Mouse (Mus musculus): ENCODE data around the gene Msx3. TPM values are rescaled to one million over a fixed set of nuclear protein-coding genes. Genes with fewer than 3 reads are reported as not detected.

Msx3 gene
- polyA plus RNA-seq (2021; fragmentation: Nextera tagmentation): not detected in 2 replicates
- long read RNA-seq, experiment 1: 0 reads
- long read RNA-seq, experiment 2: 0 reads

GRCm38 (mm10) chr7:140048361-140049114 is at the start of gene Msx3:
Msx3 (minus strand) TSS chr7:140049089.

GRCm38 (mm10) chr7:140092924-140093528 is 44.1 kb upstream of the Msx3 start, which contains the start of gene Prap1:
Prap1 (plus strand) TSS chr7:140093395.

GRCm38 (mm10) chr7:140082242-140082678 is 33.4 kb upstream of the Msx3 start, which contains the start of gene Caly:
Caly (minus strand) TSS chr7:140082548.

GRCm38 (mm10) chr7:140036281-140037170 is 12.4 kb downstream of the Msx3 start, which contains the start of the genes Zfp511 and Tubgcp2:
Zfp511 (plus strand) TSS chr7:140036391.
Tubgcp2 (minus strand) TSS chr7:140036669.

Other genes with a start within 250 kb of the Msx3 start
- 42.6 and 54.1 TPM in 2 replicates for gene Adgra1, start 214.9 kb downstream of the Msx3 start, polyA plus RNA-seq (2021; fragmentation: Nextera tagmentation)
- gene Kndc1, start 154.4 kb downstream of the Msx3 start, polyA plus RNA-seq (2021; fragmentation: Nextera tagmentation): 22.3 and 30.2 TPM in 2 replicates
- not detected in 2 replicates for gene Utf1, start 105.3 kb downstream of the Msx3 start, polyA plus RNA-seq (2021; fragmentation: Nextera tagmentation)
- gene 6430531B16Rik, start 70.3 kb downstream of the Msx3 start, polyA plus RNA-seq (2021; fragmentation: Nextera tagmentation): 1.6 TPM in 2 replicates
- gene Adam8, start 56.5 kb downstream of the Msx3 start, polyA plus RNA-seq (2021; fragmentation: Nextera tagmentation): 0.29 and 0.54 TPM in 2 replicates
- gene Zfp511, start 12.7 kb downstream of the Msx3 start, polyA plus RNA-seq (2021; fragmentation: Nextera tagmentation): 40.0 and 45.8 TPM in 2 replicates
- 31.6 and 34.4 TPM in 2 replicates for gene Tubgcp2, start 12.4 kb downstream of the Msx3 start, polyA plus RNA-seq (2021; fragmentation: Nextera tagmentation)
- gene Caly, start 33.5 kb upstream of the Msx3 start, polyA plus RNA-seq (2021; fragmentation: Nextera tagmentation): 701 and 786 TPM in 2 replicates
- gene Prap1, start 44.3 kb upstream of the Msx3 start, polyA plus RNA-seq (2021; fragmentation: Nextera tagmentation): not detected in 2 replicates
- gene Fuom, start 53.4 kb upstream of the Msx3 start, polyA plus RNA-seq (2021; fragmentation: Nextera tagmentation): 107 and 108 TPM in 2 replicates
- 3.4 and 4.2 TPM in 2 replicates for gene Paox, start 66.7 kb upstream of the Msx3 start, polyA plus RNA-seq (2021; fragmentation: Nextera tagmentation)
- gene Echs1, start 67.4 kb upstream of the Msx3 start, polyA plus RNA-seq (2021; fragmentation: Nextera tagmentation): 139 and 145 TPM in 2 replicates
- 46.4 and 48.4 TPM in 2 replicates for gene Mtg1, start 88.5 kb upstream of the Msx3 start, polyA plus RNA-seq (2021; fragmentation: Nextera tagmentation)
- 66.3 and 73.0 TPM in 2 replicates for gene Sprn, start 105.8 kb upstream of the Msx3 start, polyA plus RNA-seq (2021; fragmentation: Nextera tagmentation)
- not detected in 2 replicates for gene Olfr522, start 115.7 kb upstream of the Msx3 start, polyA plus RNA-seq (2021; fragmentation: Nextera tagmentation)
- gene Olfr523, start 124.1 kb upstream of the Msx3 start, polyA plus RNA-seq (2021; fragmentation: Nextera tagmentation): not detected in 2 replicates
- gene Olfr524, start 156.9 kb upstream of the Msx3 start, polyA plus RNA-seq (2021; fragmentation: Nextera tagmentation): not detected in 2 replicates
- gene Cd163l1, start 169.2 kb upstream of the Msx3 start, polyA plus RNA-seq (2021; fragmentation: Nextera tagmentation): 0.06 and 0.10 TPM in 2 replicates
- 0.09 TPM in 1 of 2 replicates, not detected in the other for gene 5830411N06Rik, start 198.2 kb upstream of the Msx3 start, polyA plus RNA-seq (2021; fragmentation: Nextera tagmentation)